Mouse (Mus musculus) stomach, embryonic 16.5 days (tissue): ENCODE measurements at regions not wholly inside any gene's neighbourhood (a gene's known extent, or its start where the extent isn't known, plus 50 kb on each side); places are given as distances from the start of the nearest gene placed in this dataset.

Experiments
- ATAC-seq: fragments of 200-750 bp; cut with Nextera tagmentation; 2 replicates; pipeline ENCODE4 v1.8.0; 2017; ENCODE audit warnings: moderate number of reproducible peaks, moderate TSS enrichment; ENCODE audit not compliant: insufficient read depth, low FRiP score
- H3K27ac ChIP-seq: fragments of 300-500 bp; sonication (generic); 2 replicates; pipeline ENCODE4 v1.5.1; 2014; ENCODE audit warnings: low read length
- H3K27me3 ChIP-seq: fragments of 300-500 bp; sonication (generic); 2 replicates; pipeline ENCODE4 v1.6.1; 2014; ENCODE audit warnings: low read length, control low read depth, mixed read lengths; ENCODE audit not compliant: control insufficient read depth, insufficient read depth
- H3K36me3 ChIP-seq: fragments of 300-500 bp; sonication (generic); 2 replicates; pipeline ENCODE4 v1.6.1; 2014; ENCODE audit warnings: low read length; ENCODE audit not compliant: control insufficient read depth, insufficient read depth
- H3K4me1 ChIP-seq: fragments of 300-500 bp; sonication (generic); 2 replicates; pipeline ENCODE4 v1.6.1; 2014; ENCODE audit warnings: low read length, control low read depth, mixed read lengths; ENCODE audit not compliant: control insufficient read depth, insufficient read depth
- H3K4me2 ChIP-seq: fragments of 300-500 bp; sonication (generic); 2 replicates; pipeline ENCODE4 v1.6.1; 2014; ENCODE audit warnings: low read depth, low read length, mixed read lengths
- H3K4me3 ChIP-seq: fragments of 300-500 bp; sonication (generic); replicated peaks from 2 replicates; pipeline ENCODE4 v1.5.1; 2014; ENCODE audit warnings: mild to moderate bottlenecking, low read length
- H3K9ac ChIP-seq: fragments of 300-500 bp; sonication (generic); 2 replicates; pipeline ENCODE4 v1.6.1; 2014; ENCODE audit warnings: low read length
- H3K9me3 ChIP-seq: fragments of 300-500 bp; sonication (generic); replicated peaks from 2 replicates; pipeline ENCODE4 v1.6.1; 2016; ENCODE audit warnings: low read length, control low read depth; ENCODE audit not compliant: control insufficient read depth
- WGBS: fragments of 180-500 bp; shearing (Covaris S2); extraction: QIAGEN DNeasy Blood & Tissue Kit; methylation state at CpG from one replicate; pipeline ENCODE4 v1.1.7; 2014; 5-methylcytosine and 5-hydroxymethylcytosine counted together

DNA sequence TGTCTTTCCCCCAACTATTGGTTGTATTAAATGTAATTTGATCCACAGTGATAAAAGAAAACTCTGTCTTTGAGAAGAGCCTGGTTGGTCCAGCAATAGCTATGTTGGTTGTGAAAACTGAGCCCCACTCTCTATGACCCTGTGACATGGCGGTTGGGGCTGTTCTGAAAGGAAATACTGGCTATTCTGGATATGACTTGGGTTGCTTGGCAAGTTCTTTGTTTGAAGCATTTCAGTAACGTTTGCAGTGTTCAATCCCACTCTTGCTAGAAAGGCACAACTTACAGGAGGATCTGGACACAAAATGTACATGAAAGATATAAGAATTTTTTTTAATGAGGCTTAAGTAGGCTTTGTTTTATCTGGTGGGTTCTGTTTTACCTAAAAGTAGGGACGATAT is 54.1 kb upstream of the Spdl1 start:
- 84% methylated on average over 3 of the region's 3 CpGs for WGBS
- Histone ChIP-seq H3K27ac (no peak overlapping the region), H3K36me3 (no peaks in the 10 kb centered on the region), H3K4me3 (no peak overlapping the region), H3K9ac (no peak overlapping the region), H3K27me3 (no peaks in the 10 kb centered on the region), H3K9me3 (no peaks in the 10 kb centered on the region), H3K4me1 (no peaks in the 10 kb centered on the region), H3K4me2 (no peak overlapping the region)
- no peak for ATAC-seq
